Mouse (Mus musculus): ENCODE results near the gene Tmtc4. TPM values are rescaled to one million over a fixed set of nuclear protein-coding genes. Genes with fewer than 3 reads are reported as not detected.

Tmtc4 gene
- polyA plus RNA-seq (2012; rRNA removed), result 10.5 and 13.2 TPM in 2 replicates

DNA sequence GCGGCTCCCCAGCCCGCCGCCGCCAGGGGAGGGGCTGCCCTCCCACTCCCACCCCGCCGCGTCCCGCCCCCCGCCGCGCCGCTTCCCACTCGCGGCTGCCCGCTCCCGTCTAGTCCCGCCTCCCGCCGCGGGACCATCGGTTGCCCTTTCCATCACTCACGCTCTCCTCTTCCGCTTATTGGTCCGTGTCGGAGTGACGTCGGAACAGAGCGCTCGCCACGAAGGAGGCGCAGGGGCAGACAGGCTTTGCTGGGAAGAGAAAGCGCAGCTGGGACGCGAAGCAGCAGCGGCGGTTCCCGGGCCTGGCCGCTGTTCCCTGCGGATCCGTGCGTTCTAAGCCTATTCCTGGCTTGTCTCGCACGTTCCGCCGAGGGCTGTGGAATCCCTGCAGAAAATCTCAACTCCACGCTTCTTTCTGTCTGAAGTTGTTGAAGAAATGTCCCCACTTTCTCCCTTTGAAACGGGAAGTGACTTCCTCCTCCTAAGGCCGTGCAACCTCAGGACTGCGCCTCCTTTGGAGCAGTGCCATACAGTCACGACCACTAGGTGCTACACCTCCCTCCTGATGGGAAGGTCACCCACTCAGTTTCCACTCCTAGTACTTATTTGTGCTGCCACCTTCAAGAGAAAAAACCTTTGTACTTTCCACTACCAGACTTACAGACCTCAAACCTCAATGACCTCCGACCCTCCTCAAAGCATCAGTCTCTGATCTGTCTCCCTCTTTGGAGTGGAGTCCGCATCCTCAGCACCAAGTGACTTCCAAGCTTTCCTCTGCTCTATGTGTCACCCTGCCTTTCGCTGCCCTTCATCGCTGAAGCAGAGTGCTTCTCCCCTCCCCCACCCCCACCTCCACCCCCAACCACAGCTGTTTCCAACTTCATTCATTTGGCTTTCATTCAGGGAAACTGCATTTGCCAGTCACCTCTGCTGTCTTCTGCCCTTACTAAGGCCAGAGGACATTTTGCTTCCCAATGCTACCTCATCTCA lies at the start of gene Tmtc4:
TSS of gene Tmtc4 (minus strand) at position 810 of the 990 bp plus-strand sequence.
- TF ChIP-seq CTCF (IDR thresholded peaks at IDR 0.05; ENCODE audit: extremely low read depth, insufficient read depth, low read length) (no peak), POLR2A (IDR thresholded peaks at IDR 0.05; ENCODE audit: extremely low read depth, insufficient read depth, low read length) (peak; percentile 94)
- peak within 1 kb of the TSS; percentile 41 for H3K4me3 ChIP-seq (ENCODE audit: insufficient read depth, low read length)
- peak within 1 kb of the TSS; percentile 1; the same call in 1 of the 2 replicates for H3K27ac ChIP-seq (ENCODE audit: insufficient read depth, low read length)
- H3K4me1 ChIP-seq (ENCODE audit: control insufficient read depth, insufficient read depth, low read length), result peaks cover 1% of the 10 kb centered on the region; the same call in 1 of the 2 replicates

DNA sequence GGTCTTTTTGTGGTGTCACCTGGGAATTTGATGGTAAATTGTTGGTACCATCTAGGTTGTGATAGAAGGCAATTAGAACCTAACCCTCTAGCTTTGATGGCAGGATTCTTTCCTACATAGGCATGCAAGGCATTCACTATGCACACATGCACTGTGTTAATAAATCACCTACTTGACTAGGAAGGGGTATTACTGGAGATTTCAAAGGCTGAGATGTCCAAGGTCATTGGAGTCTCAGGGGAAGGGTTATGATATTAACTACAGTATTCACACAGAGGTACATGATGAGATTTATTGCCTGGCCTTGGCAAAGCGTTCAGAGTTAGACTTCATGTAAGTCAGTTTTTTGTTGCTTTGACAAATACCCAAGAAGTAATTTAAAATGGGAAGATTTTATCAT lies 48.6 kb upstream of the Tmtc4 start:
- H3K4me3 ChIP-seq (ENCODE audit: insufficient read depth, low read length), result no peak overlapping the region
- H3K4me1 ChIP-seq (ENCODE audit: control insufficient read depth, insufficient read depth, low read length), result no peaks in the 10 kb centered on the region
- no peak overlapping the region for H3K27ac ChIP-seq (ENCODE audit: insufficient read depth, low read length)
- TF ChIP-seq CTCF (IDR thresholded peaks at IDR 0.05; ENCODE audit: extremely low read depth, insufficient read depth, low read length) (no peak), POLR2A (IDR thresholded peaks at IDR 0.05; ENCODE audit: extremely low read depth, insufficient read depth, low read length) (no peak)

DNA sequence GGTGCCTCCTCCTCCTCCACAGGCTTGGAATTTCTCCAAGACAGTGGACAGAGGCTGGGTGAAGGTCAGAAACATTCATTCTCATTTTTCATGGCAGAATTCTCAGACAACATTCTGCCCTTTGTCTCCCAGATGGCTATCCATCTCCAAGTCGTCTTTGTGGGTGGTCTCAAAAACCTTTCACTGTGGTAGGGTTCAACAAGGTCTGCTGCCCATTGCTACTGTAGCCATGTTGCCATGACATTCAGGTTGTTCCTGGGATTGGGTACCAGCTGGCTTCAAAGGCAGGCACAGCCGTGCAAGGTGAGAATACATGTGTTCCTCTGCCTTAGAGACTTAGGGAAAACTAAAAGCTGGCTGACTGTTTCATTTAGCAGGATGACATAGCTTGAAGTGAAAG lies 44.0 kb upstream of the Tmtc4 start:
- Histone ChIP-seq H3K27ac (ENCODE audit: insufficient read depth, low read length) (no peak overlapping the region), H3K4me3 (ENCODE audit: insufficient read depth, low read length) (no peak overlapping the region), H3K4me1 (ENCODE audit: control insufficient read depth, insufficient read depth, low read length) (no peaks in the 10 kb centered on the region)
- TF ChIP-seq POLR2A (IDR thresholded peaks at IDR 0.05; ENCODE audit: extremely low read depth, insufficient read depth, low read length), result no peak
- no peak for TF ChIP-seq CTCF (IDR thresholded peaks at IDR 0.05; ENCODE audit: extremely low read depth, insufficient read depth, low read length)

DNA sequence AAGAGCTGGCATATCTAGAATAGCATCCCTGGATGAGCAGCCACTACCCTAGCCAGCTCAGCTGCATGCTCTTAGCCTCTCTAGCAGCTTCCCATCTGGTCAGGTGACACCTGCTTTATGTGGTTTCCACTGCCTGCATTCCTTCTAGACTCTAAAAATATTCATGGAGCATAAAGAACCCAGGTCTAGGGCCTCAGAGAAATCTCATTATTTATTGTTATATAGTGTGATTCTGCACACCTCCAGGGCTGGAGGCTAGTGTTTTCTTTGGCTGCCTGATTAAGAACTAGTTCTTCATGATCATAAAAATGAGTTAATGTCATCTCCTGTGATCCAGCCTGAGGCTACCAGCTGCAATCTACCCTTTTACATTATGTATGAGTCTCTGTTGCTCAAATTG lies 39.1 kb upstream of the Tmtc4 start:
- no peak overlapping the region for H3K27ac ChIP-seq (ENCODE audit: insufficient read depth, low read length)
- H3K4me3 ChIP-seq (ENCODE audit: insufficient read depth, low read length), result no peak overlapping the region
- TF ChIP-seq CTCF (IDR thresholded peaks at IDR 0.05; ENCODE audit: extremely low read depth, insufficient read depth, low read length) (no peak), POLR2A (IDR thresholded peaks at IDR 0.05; ENCODE audit: extremely low read depth, insufficient read depth, low read length) (no peak)
- no peaks in the 10 kb centered on the region for H3K4me1 ChIP-seq (ENCODE audit: control insufficient read depth, insufficient read depth, low read length)

DNA sequence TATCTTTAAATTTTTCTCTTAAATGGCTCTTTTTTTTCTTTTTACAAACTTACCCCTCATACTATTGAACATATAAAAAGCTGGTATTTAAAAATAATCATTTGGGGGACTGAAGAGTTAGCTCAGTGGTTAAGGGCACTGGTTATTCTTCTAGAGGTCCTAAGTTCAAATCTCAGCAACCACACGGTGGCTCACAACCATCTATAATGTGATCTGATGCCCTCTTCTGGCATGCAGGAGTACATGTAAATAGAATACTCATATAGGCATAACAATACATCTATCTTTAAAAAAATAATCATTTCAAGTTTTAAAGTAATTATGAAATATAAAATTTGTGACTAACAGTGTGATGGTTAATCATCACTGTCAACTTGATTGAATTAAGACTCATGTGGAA lies 32.5 kb upstream of the Tmtc4 start:
- TF ChIP-seq POLR2A (IDR thresholded peaks at IDR 0.05; ENCODE audit: extremely low read depth, insufficient read depth, low read length), result no peak
- TF ChIP-seq CTCF (IDR thresholded peaks at IDR 0.05; ENCODE audit: extremely low read depth, insufficient read depth, low read length), result no peak
- no peaks in the 10 kb centered on the region for H3K4me1 ChIP-seq (ENCODE audit: control insufficient read depth, insufficient read depth, low read length)
- H3K27ac ChIP-seq (ENCODE audit: insufficient read depth, low read length), result no peak overlapping the region
- H3K4me3 ChIP-seq (ENCODE audit: insufficient read depth, low read length), result no peak overlapping the region

DNA sequence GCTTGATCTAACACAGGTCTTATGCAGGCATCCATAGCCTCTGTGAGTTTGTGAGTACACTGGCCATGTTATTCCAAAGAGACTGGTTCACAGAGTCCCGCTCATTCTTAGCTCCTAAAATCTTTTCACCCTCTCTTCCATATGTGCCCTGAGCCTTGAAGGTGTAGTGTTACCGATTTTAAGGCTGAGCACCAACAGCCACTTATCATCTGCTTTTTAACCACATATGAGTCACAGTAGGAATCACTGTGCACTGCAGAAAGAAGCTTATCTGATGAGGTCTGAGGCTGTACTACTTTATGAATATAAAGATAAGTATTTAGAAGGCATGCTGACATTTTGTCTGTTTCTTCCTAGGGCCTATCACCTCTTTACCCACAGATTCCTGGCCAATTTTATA lies 31.9 kb upstream of the Tmtc4 start:
- TF ChIP-seq CTCF (IDR thresholded peaks at IDR 0.05; ENCODE audit: extremely low read depth, insufficient read depth, low read length) (no peak), POLR2A (IDR thresholded peaks at IDR 0.05; ENCODE audit: extremely low read depth, insufficient read depth, low read length) (no peak)
- H3K27ac ChIP-seq (ENCODE audit: insufficient read depth, low read length), result no peak overlapping the region
- H3K4me3 ChIP-seq (ENCODE audit: insufficient read depth, low read length), result no peak overlapping the region
- H3K4me1 ChIP-seq (ENCODE audit: control insufficient read depth, insufficient read depth, low read length), result no peaks in the 10 kb centered on the region

DNA sequence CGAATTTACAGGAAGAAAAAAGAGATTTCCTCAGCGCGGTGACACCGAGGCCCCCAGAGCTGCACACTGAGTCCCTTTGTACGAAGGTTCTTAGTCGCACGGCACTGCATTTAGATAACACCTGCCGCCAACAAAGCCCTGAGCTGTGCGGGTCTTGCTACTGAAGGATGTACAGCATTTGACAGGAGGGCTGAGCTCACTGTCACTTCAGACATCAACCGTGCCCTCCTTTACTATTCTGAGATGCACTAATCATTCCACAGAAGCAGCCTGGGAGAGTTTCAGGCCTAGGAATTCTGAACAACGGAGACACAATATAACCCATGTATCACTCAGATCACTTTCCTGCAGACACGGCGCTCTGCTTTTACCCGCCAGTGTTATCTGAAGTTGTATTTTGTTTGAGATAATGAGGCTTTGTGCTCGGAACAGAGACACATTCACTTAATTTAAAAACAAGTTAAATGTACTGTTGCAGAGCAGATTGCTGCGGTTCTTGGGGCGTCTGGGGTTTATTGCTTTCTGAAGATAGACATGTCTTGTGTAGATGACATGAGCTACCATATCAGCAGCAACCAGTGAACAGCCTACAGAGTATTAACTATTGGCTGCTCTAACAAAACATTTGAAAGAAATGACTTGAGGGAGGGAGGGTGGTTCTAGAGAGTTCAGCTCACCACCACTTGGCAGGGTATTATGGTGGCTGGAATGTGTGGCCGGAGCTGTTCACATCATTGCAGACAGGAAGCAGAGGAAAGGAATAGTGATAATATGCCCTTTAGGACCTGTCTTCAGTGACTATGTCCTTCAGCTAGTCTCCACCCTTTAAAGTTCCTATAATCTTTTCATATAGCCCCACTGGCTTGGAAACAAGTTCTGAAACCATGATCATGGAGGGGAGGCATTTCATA lies 25.5 kb upstream of the Tmtc4 start:
- TF ChIP-seq CTCF (IDR thresholded peaks at IDR 0.05; ENCODE audit: extremely low read depth, insufficient read depth, low read length), result no peak
- TF ChIP-seq POLR2A (IDR thresholded peaks at IDR 0.05; ENCODE audit: extremely low read depth, insufficient read depth, low read length), result no peak
- no peak overlapping the region for H3K27ac ChIP-seq (ENCODE audit: insufficient read depth, low read length)
- H3K4me1 ChIP-seq (ENCODE audit: control insufficient read depth, insufficient read depth, low read length), result no peaks in the 10 kb centered on the region
- H3K4me3 ChIP-seq (ENCODE audit: insufficient read depth, low read length), result no peak overlapping the region

DNA sequence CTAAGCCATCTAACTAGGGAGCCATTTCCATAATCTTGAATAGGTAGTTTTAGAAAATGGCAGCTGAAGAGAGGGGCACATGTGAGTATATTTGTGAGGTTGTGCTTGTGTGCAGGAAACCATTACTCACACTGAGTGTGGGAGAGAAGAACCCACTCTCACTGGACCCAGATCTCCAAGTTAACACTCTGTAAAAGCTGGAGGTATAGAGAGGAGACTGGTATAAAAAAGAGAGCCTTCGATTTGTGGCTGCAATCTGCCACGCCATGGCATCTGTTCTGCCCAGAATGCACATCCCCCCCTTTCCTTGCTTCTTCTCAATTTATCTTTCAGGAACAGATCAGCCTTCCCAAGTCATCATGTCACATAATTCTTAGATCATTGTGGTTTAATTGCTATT lies 24.8 kb upstream of the Tmtc4 start:
- TF ChIP-seq CTCF (IDR thresholded peaks at IDR 0.05; ENCODE audit: extremely low read depth, insufficient read depth, low read length) (no peak), POLR2A (IDR thresholded peaks at IDR 0.05; ENCODE audit: extremely low read depth, insufficient read depth, low read length) (no peak)
- Histone ChIP-seq H3K4me3 (ENCODE audit: insufficient read depth, low read length) (no peak overlapping the region), H3K4me1 (ENCODE audit: control insufficient read depth, insufficient read depth, low read length) (no peaks in the 10 kb centered on the region), H3K27ac (ENCODE audit: insufficient read depth, low read length) (no peak overlapping the region)

DNA sequence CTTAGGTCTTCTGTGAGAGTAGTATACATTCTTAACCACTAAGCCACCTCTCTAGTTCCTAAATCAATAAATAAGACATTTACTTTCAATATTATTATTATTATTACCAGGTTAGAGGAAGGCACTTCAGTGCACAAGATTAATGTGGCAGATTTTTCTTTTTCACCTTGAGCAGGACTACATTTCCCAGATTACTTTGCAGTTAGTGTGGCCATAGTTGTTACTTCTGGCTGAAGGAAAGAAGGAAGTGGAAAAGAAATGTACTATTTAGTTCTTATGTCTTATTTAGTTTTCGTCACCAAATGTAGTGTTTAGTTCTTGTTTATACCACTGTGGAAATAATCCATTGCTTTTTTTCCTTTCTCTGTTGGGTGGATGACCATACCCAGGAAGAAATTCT lies 19.9 kb upstream of the Tmtc4 start:
- H3K27ac ChIP-seq (ENCODE audit: insufficient read depth, low read length), result no peak overlapping the region
- H3K4me3 ChIP-seq (ENCODE audit: insufficient read depth, low read length), result no peak overlapping the region
- TF ChIP-seq POLR2A (IDR thresholded peaks at IDR 0.05; ENCODE audit: extremely low read depth, insufficient read depth, low read length) (no peak), CTCF (IDR thresholded peaks at IDR 0.05; ENCODE audit: extremely low read depth, insufficient read depth, low read length) (no peak)
- no peaks in the 10 kb centered on the region for H3K4me1 ChIP-seq (ENCODE audit: control insufficient read depth, insufficient read depth, low read length)

Data from cortical plate, adult 2 months (tissue).